Mouse (Mus musculus) left cerebral cortex, adult 6 months (tissue): Measurements from ENCODE around the gene Phf6. TPM values are rescaled to one million over a fixed set of nuclear protein-coding genes. Genes with fewer than 3 reads are reported as not detected.

Experiments used
- long read RNA-seq, 2 experiments: library from polyadenylated mRNA; unstranded; transcript quantifications; one replicate each; pipeline ENCODE4 v2.0.0; 2019 to 2020
- polyA plus RNA-seq: library from polyadenylated mRNA; unstranded; fragments of <200 nt; fragmentation: Nextera tagmentation; gene quantifications from 2 replicates; pipeline ENCODE4 v1.2.3, GENCODE M21; 2021

Gene Phf6
- 7.0 and 9.8 TPM in 2 replicates for polyA plus RNA-seq
- long read RNA-seq, experiment 1, full-length matches to known transcripts: 99 of 113 reads
- long read RNA-seq, experiment 1, partial matches to known transcripts: 6 of 113 reads
- long read RNA-seq, experiment 1, other reads (novel, unspliced or antisense): 8 of 113 reads
- long read RNA-seq, experiment 2, full-length matches to known transcripts: 12 of 18 reads
- long read RNA-seq, experiment 2, partial matches to known transcripts: 2 of 18 reads
- long read RNA-seq, experiment 2, other reads (novel, unspliced or antisense): 4 of 18 reads

DNA sequence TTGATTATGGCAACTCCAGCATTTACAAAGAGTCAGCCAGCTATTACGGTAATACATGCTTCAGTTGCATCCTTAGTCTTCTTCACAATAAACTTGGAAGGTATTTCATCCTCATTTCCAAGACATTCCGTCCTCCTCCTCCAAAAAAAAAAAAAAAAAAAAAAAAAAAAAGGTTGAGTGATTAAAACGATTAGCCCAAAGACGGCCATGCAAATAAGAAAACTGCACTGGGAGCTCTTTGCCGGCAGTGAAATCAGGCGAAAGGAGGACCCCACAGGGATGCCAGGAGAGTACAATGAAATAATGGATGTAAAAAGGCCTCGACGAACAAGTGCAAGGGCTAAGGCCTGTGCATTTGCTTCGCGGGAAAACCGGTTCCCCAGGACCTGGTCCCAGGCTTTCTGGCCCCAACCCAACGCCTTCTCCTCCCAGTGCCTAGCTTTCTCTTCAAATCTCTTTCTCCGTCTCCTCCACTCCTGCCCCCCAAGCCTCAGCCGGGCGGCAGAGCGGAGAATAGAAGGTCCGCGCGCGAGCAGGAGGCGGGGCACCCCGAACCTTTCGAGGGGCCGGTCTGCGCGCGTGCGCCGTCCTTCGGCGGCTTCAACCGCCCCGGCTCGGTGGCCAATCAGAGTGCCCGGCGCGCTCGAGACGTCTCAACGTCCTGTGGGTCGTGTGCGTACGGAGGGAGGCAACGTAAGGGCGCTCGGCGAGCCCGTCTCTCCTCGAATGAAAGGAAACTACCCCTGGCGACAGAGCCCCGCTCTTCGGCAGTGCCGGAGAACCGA, at the start of gene Phf6:
Gene Phf6, plus strand, starts transcription at position 680 of the 785 bp plus-strand sequence.

DNA sequence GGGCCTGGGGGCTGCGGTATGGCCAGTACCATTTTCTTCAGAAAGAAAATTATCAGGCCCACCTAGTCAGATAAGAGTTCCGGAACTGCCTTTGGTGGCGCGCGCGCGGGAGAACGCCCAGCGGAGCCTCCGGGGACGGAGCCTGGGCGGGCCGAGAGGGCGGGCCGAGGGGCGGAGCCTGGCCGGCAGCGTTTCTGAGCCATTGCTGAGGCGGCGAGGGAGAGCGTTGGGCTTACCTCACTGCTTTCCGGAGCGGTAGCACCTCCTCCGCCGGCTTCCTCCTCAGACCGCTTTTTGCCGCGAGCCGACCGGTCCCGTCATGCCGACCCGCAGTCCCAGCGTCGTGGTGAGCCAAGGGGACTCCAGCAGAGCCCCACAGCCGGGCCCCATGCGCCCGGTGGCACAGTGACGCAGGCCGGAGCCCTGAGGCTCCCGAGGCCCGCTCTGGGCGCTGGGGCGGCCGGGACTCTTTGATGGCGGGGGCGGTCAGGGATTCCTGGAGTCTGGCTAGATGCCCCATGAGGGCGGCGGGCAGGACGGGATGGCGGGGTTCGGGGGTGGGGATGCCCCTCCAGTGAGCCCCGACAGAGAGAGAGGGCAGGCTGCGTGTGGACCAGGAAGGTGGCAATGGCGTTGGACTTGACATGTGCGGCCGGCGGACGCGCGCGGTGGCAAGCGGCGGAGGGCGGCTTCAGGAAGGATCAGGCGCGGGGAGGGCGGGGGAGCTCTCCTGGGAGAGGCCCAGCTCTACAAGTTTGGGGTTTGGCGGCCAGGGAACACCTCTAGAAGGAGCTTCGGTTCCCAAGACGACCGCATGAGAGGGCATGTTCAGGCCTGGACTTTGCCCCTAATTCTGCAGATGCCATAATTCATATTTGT, 76.1 kb downstream of the Phf6 start, which contains the start of gene Hprt:
Gene Hprt, plus strand, starts transcription at position 233 of the 879 bp plus-strand sequence.

Other genes with a start within 250 kb of the Phf6 start
- 2.9 and 3.1 TPM in 2 replicates for gene Ccdc160, start 121.1 kb upstream of the Phf6 start, polyA plus RNA-seq
- gene Hprt, start 75.9 kb downstream of the Phf6 start, polyA plus RNA-seq: 266 and 343 TPM in 2 replicates